Mouse (Mus musculus) forebrain, embryonic 15.5 days (tissue): ENCODE results near the gene Shb. TPM values are rescaled to one million over a fixed set of nuclear protein-coding genes. Genes with fewer than 3 reads are reported as not detected.

Experiments
- ATAC-seq: fragments of 200-750 bp; cut with Nextera tagmentation; replicated peaks from 2 replicates; pipeline ENCODE4 v1.8.0; 2017; ENCODE audit warnings: mild to moderate bottlenecking, moderate TSS enrichment, moderate library complexity
- H3K27ac ChIP-seq: fragments of 300-500 bp; sonication (generic); replicated peaks from 2 replicates; pipeline ENCODE4 v1.5.1; 2015; ENCODE audit warnings: mild to moderate bottlenecking, inconsistent platforms
- H3K27me3 ChIP-seq: fragments of 300-500 bp; sonication (generic); 2 replicates; pipeline ENCODE4 v1.6.1; 2015; ENCODE audit warnings: inconsistent platforms
- H3K36me3 ChIP-seq: fragments of 300-500 bp; sonication (generic); 2 replicates; pipeline ENCODE4 v1.6.1; 2015; ENCODE audit warnings: mild to moderate bottlenecking, inconsistent platforms
- H3K4me1 ChIP-seq: fragments of 300-500 bp; sonication (generic); 2 replicates; pipeline ENCODE4 v1.6.1; 2015; ENCODE audit warnings: inconsistent platforms
- H3K4me2 ChIP-seq: fragments of 300-500 bp; sonication (generic); replicated peaks from 2 replicates; pipeline ENCODE4 v1.6.1; 2015; ENCODE audit warnings: mild to moderate bottlenecking, inconsistent platforms
- H3K4me3 ChIP-seq: fragments of 300-500 bp; sonication (generic); 2 replicates; pipeline ENCODE4 v1.5.1; 2015; ENCODE audit warnings: mild to moderate bottlenecking, inconsistent platforms
- H3K9ac ChIP-seq: fragments of 300-500 bp; sonication (generic); replicated peaks from 2 replicates; pipeline ENCODE4 v1.6.1; 2015; ENCODE audit warnings: mild to moderate bottlenecking, inconsistent platforms
- H3K9me3 ChIP-seq: fragments of 300-500 bp; sonication (generic); 2 replicates; pipeline ENCODE4 v1.6.1; 2016; ENCODE audit warnings: inconsistent platforms
- WGBS: fragments of 180-500 bp; shearing (Covaris S2); methylation state at CpG from one replicate; pipeline ENCODE4 v1.1.7; 2015; ENCODE audit warnings: mixed read lengths; 5-methylcytosine and 5-hydroxymethylcytosine counted together
- polyA plus RNA-seq: library from polyadenylated mRNA; unstranded; fragments of >200 nt; fragmentation: Nextera tagmentation; extraction: Ambion mirVana; gene quantifications from 2 replicates; pipeline ENCODE4 v1.2.1, GENCODE M21; 2015

Shb gene
- polyA plus RNA-seq, 1 experiment from 2014 or later: 13.1 TPM

DNA sequence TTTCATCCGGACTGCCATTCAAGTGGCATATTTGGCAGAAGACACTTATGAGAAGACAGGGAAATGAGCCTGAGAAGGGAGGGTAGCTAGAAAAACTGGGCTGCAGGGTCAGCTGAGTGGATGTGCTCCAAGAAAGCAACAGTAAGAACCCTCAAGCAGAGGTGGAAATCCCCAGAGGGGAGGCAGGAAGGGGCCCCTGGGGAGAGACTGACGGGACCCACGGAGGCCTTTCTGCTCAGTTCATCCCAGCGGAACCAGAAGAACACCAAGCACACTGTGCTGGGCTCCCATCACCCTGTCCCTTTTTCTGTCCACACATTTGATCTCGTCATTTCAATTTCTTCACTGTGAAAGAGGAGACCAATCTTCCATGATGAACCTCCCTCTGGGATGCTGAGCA lies 33.9 kb downstream of the Shb start:
- Histone ChIP-seq H3K4me1 (peaks cover 74% of the 10 kb centered on the region), H3K9me3 (no peaks in the 10 kb centered on the region), H3K27me3 (no peaks in the 10 kb centered on the region), H3K4me3 (no peak overlapping the region), H3K9ac (no peak overlapping the region), H3K36me3 (no peaks in the 10 kb centered on the region), H3K4me2 (no peak overlapping the region), H3K27ac (no peak overlapping the region)
- no peak for ATAC-seq
- WGBS: 53% methylated on average over 5 of the region's 5 CpGs

DNA sequence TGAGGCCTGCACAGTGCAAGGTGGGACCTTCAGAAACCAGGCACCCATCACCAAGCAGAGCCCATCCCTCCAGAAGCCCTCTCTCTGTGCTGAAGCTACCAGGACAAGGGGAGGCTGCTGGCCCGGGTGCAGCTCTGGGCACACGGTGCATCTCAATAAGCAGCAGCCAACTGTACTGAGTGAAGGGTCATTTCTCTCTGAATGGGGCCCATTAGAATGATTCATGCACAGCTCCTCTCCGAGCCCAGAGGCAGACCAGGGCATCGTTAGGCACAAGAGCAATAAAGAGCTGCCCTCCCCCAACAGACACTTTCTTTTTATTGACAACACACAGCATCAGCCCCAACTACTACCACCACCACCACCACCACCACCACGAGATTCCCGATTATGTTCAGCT lies 35.0 kb downstream of the Shb start:
- Histone ChIP-seq H3K4me2 (no peak overlapping the region), H3K27me3 (no peaks in the 10 kb centered on the region), H3K9ac (no peak overlapping the region), H3K4me1 (peaks cover 84% of the 10 kb centered on the region), H3K4me3 (no peak overlapping the region), H3K36me3 (no peaks in the 10 kb centered on the region), H3K9me3 (no peaks in the 10 kb centered on the region), H3K27ac (no peak overlapping the region)
- 31% methylated on average over 6 of the region's 6 CpGs for WGBS
- ATAC-seq: no peak

DNA sequence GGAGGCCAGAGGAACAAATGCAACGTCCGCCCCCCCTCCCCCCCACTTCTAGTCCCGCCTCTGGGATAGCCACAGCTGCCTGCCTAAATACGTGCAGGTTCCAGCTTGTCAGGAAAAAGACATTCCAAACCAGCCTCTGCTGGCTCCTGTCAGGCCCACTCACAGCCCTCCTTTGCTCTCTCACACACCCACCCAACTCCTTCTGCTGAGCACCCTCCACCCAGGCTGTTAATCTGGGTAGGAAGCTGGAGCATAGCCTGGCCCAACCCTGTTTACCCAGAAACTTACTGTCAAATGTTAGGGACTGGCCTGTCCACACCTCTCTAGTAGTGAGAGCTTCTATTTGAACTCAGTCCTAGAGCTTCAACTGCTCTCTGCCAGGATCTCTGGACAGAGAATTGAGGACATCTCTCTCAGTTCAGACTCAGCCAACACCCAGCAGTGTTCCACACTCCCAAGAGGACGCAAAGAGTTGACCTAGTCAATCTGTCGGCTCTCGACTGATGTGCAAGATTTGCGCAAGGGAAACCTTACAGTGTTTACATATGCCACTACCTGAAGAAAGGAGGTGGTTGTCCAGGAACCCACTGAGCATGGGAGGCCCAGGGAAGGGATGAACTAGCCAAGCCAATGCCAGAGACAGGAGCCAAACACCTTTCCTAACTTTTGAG lies 36.6 kb downstream of the Shb start:
- WGBS: 66% methylated on average over 8 of the region's 8 CpGs
- no peak for ATAC-seq
- Histone ChIP-seq H3K9ac (no peak overlapping the region), H3K4me3 (no peak overlapping the region), H3K27me3 (no peaks in the 10 kb centered on the region), H3K9me3 (no peaks in the 10 kb centered on the region), H3K4me2 (no peak overlapping the region), H3K27ac (no peak overlapping the region), H3K4me1 (peaks cover 94% of the 10 kb centered on the region), H3K36me3 (no peaks in the 10 kb centered on the region)

DNA sequence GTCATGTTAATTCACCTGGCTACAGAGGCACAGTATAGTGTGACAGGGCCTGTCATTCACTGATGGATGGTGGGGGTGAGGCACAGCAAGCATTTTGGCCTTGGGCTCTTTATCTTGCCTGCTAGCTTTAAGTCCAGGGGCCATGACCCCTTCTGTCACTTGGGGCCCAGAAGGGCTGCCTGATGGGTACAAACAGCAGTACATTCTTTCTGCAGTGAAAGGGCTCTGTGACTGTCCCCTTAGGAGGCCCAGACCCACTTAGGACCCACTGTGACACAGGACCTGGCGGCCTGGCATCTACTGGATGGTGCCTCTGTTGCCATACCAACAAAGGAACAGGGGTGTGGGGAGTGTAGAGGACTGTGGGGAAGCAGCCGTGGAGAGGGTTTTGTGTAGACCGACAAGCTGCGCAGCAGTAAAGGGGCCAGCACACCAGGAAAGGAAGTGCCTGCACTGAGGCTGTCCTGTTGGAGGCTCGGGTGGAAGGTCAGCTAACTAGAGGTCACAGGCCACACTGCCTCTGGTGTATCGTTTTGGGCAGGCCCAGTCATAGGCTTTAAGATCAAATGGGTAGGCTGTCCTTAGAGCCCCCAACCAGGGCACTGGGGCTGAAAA lies 38.4 kb downstream of the Shb start:
- no peak overlapping the region for H3K27ac ChIP-seq
- H3K4me3 ChIP-seq: no peak overlapping the region
- H3K4me1 ChIP-seq: peaks cover 95% of the 10 kb centered on the region
- no peak overlapping the region for H3K9ac ChIP-seq
- 27% methylated on average over 6 of the region's 6 CpGs for WGBS
- no peaks in the 10 kb centered on the region for H3K27me3 ChIP-seq
- no peak overlapping the region for H3K4me2 ChIP-seq
- ATAC-seq: no peak
- H3K9me3 ChIP-seq: no peaks in the 10 kb centered on the region
- no peaks in the 10 kb centered on the region for H3K36me3 ChIP-seq

DNA sequence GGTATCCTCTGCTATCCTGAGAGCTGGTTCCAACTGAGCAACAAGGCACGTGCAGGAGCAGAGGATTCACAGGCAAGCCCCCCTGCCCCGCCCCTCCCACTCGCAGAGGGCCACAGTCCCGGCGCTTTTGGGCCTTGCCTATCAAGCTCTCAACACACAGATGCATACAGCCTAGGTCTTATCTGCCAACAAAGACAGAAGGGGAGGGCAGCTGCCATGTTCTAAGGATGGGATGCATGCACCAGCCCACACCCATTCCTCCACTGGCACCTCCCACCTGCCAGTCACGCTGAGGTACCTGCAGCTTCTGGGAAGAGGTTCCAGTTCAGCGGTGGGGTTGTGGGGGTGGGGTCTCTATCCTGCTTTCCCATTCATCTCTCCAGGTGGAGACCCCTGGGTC lies 39.2 kb downstream of the Shb start:
- no peak; the same call in 1 of the 2 replicates for ATAC-seq
- H3K36me3 ChIP-seq: peaks cover 4% of the 10 kb centered on the region; the same call in 1 of the 2 replicates
- no peak overlapping the region for H3K4me2 ChIP-seq
- H3K4me3 ChIP-seq: no peak overlapping the region
- 17% methylated on average over 7 of the region's 7 CpGs for WGBS
- no peak overlapping the region for H3K9ac ChIP-seq
- peaks cover 94% of the 10 kb centered on the region for H3K4me1 ChIP-seq
- peak overlapping the region; percentile 36; the same call in 1 of the 2 replicates for H3K27ac ChIP-seq
- no peaks in the 10 kb centered on the region for H3K9me3 ChIP-seq
- no peaks in the 10 kb centered on the region for H3K27me3 ChIP-seq

DNA sequence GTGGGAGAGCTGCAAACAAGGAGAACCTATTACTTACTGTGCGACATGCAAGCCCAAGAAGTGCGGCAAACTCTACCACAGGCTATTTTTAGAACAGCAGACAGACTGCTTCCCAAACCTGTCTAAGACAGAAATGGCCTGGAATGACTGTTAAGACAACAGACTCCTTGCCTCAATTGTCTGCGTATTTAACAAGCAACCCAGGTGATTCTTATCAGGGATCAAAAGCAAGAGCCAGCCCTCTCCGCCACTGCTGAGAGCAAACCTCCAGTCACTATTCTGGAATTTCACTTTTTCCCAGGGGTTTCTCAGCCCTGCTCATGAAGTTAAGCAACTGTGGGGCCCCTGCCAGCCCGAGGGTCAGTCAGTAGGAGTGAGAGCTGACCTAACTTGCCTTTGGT lies 39.6 kb downstream of the Shb start:
- Histone ChIP-seq H3K4me3 (no peak overlapping the region), H3K27me3 (no peaks in the 10 kb centered on the region), H3K9me3 (no peaks in the 10 kb centered on the region), H3K4me1 (peaks cover 93% of the 10 kb centered on the region), H3K36me3 (peaks cover 4% of the 10 kb centered on the region; the same call in 1 of the 2 replicates), H3K9ac (no peak overlapping the region), H3K27ac (peak overlapping the region; percentile 36; the same call in 1 of the 2 replicates), H3K4me2 (no peak overlapping the region)
- no peak for ATAC-seq
- WGBS: 45% methylated on average over 5 of the region's 5 CpGs

GRCm38 (mm10) chr4:45491685-45492601 lies 40.3 kb downstream of the Shb start:
- no peak for ATAC-seq
- WGBS: 63% methylated on average over 16 of the region's 16 CpGs

DNA sequence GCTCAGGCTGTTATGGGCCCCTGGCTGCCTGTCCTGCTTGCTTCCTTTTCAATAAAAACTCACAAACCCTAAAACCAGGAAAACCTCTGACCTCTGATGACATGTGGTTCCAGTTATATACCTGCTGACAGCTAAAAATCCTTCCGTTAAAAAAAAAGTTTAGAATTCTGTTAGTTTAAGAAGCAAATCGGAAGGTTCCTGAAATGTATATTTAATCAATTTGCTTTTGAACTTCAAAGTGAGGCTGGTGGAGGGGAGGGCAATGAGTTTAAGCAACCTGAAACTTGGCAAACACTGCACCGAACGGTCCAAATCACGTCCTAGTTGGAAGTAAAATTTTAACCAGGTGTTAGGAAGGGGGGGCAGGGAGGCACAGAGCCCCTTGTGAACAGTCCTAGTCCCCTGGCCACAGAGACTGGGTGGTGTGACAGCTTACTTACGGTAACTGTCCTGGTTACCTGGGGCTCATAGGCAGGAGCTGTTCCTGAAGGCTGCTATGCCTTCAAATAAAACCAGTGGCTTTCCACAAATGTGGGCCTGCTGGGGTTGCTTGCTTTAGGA lies 41.1 kb downstream of the Shb start:
- H3K27ac ChIP-seq: peak overlapping the region; percentile 73

More at GRCm38 (mm10) chr4:45491685-45492601, 40.3 kb downstream of the Shb start:
- H3K4me1 ChIP-seq: peaks cover 86% of the 10 kb centered on the region
- no peak overlapping the region for H3K9ac ChIP-seq
- no peaks in the 10 kb centered on the region for H3K9me3 ChIP-seq
- H3K4me3 ChIP-seq: no peak overlapping the region
- H3K36me3 ChIP-seq: peaks cover 4% of the 10 kb centered on the region; the same call in 1 of the 2 replicates
- no peak overlapping the region for H3K4me2 ChIP-seq
- no peaks in the 10 kb centered on the region for H3K27me3 ChIP-seq
- H3K27ac ChIP-seq: peak overlapping the region; percentile 36; the same call in 1 of the 2 replicates

GRCm38 (mm10) chr4:45490036-45490752 lies 42.1 kb downstream of the Shb start:
- Histone ChIP-seq H3K9ac (peak overlapping the region; percentile 14; the same call in 1 of the 2 replicates), H3K27me3 (no peaks in the 10 kb centered on the region), H3K4me2 (no peak overlapping the region), H3K4me1 (peaks cover 74% of the 10 kb centered on the region), H3K9me3 (no peaks in the 10 kb centered on the region), H3K27ac (peak overlapping the region; percentile 73), H3K4me3 (no peak overlapping the region), H3K36me3 (peaks cover 4% of the 10 kb centered on the region; the same call in 1 of the 2 replicates)
- ATAC-seq: peak; percentile 12
- WGBS: 9% methylated on average over 8 of the region's 8 CpGs

More for the DNA sequence above, 41.1 kb downstream of the Shb start:
- no peak overlapping the region for H3K4me3 ChIP-seq
- WGBS: 39% methylated on average over 6 of the region's 6 CpGs
- H3K27me3 ChIP-seq: no peaks in the 10 kb centered on the region
- no peaks in the 10 kb centered on the region for H3K9me3 ChIP-seq
- H3K36me3 ChIP-seq: peaks cover 4% of the 10 kb centered on the region; the same call in 1 of the 2 replicates
- peaks cover 83% of the 10 kb centered on the region for H3K4me1 ChIP-seq
- no peak overlapping the region for H3K9ac ChIP-seq
- no peak for ATAC-seq
- H3K4me2 ChIP-seq: no peak overlapping the region

DNA sequence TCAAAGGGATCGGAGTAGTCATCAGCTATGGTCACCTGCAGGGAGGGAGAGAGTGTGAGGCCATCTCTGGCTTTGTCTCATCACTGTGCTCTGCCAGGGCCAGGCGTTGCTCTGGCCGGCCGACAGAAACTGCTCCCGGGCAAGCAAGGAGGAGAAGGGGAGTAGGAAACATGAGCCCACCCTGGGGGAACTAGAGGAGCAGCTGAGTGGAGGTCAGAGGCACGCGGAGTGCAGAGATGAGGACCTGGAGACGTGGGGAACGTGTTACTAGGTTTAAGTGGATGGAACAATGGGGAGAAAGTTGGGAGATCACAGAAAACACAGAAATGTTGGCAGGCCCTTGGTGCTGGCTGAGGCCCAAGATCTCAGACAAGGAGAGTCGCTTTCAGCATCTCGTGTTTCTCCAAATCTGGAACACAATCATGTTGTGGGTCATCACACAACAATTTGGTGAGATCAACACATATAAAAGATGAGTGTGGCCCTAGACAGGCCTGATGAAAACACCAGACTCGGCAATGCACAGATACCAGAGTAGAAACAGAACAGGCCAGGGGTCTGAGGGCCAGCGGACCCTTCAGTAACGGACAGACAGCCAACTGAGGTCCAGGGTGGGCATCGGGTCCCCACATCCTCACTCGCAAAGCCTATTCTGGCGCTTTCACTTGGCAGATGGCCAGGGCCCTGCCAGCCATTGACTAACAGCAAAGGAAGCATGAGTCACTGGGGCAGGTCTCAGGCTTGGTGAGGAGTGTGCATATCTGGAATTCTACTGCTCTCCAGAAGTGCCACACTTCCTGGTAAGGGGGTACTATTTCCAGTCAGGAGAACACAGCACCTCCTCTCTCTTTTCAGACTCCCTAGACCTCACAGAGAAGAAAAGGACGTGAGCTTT lies 42.9 kb downstream of the Shb start:
- Histone ChIP-seq H3K4me2 (no peak overlapping the region), H3K4me3 (no peak overlapping the region), H3K9ac (0 out of 2 replicates have a peak overlapping the region, but pooled peaks have one; percentile 14), H3K4me1 (peaks cover 71% of the 10 kb centered on the region), H3K27me3 (no peaks in the 10 kb centered on the region), H3K36me3 (peaks cover 4% of the 10 kb centered on the region; the same call in 1 of the 2 replicates), H3K9me3 (no peaks in the 10 kb centered on the region), H3K27ac (peak overlapping the region; percentile 73)
- 0 out of 2 replicates have a peak, but pooled peaks have one; percentile 20 for ATAC-seq
- WGBS: 19% methylated on average over 18 of the region's 18 CpGs
